Mouse (Mus musculus) spleen, embryonic (tissue): Measurements from ENCODE around the gene Neurog2.

Source experiments
- CTCF ChIA-PET: fragments of 350-600 bp; sonication (Branson Sonifier 250); formaldehyde crosslinking; loops from one replicate; lab custom pipeline; 2022; lab: Charles Lee

Neurog2 gene

DNA sequence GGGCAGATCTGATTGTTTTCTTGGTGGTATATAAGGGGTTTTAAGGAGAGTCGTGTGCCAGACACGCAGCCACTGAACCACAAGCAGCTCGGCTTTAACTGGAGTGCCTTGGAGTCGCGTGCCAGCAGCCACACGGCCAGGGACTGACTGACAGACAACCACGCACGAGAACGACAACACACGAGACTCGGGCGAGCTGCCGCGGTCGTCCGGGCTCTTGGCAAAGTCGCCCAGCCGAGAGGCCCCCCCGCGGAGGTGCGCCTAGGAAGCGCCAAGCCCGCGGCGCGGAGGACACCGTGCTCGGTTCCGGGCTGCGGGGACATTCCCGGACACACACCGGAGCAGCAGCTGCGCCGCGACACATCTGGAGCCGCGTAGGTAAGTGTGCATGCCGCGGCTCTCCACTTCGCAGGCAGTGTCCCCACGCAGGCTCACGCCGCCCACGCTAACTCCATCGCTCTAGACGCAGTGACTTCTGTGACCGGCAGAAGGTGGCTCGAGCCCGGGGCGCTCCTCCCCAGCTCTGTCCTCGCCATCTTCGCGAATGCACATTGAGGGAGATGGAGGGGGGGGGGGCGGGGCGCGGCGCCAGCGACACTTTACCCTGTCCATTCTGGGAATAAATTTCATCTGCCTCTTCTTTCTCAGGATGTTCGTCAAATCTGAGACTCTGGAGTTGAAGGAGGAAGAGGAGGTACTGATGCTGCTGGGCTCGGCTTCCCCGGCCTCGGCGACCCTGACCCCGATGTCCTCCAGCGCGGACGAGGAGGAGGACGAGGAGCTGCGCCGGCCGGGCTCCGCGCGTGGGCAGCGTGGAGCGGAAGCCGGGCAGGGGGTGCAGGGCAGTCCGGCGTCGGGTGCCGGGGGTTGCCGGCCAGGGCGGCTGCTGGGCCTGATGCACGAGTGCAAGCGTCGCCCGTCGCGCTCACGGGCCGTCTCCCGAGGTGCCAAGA is at the start of gene Neurog2:
Gene Neurog2, plus strand, starts transcription at position 56 of the 953 bp plus-strand sequence.
- CTCF ChIA-PET: interaction anchor here (0.6 to 0.8 kb wide), 4 partner anchors 80 to 1121 kb away, joined by 3 to 5 read pairs (median 4); no protein-coding TSS in a partner anchor

DNA sequence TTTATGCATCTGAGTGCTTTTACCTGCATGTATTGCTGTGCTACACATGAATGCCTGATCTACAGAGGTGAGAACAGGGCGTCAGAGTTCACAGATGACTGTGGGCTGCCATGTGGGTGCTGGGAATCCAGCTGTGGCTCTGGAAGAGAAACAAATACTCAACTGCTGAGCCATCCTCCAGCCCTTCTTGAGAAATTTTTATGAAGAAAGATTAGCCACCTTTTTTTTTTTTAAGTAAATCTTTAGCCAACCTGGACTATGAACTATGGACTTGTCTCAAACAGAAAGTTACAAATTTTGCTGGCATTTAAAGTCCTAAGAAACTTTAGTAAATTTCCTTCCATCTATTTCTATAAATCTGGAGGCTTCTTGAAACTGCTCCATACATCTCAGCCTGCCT is 35.8 kb upstream of the Neurog2 start:
- CTCF ChIA-PET: no interaction called here

GRCm38 (mm10) chr3:127608109-127608508 is 24.8 kb upstream of the Neurog2 start:
- CTCF ChIA-PET: no interaction called here

GRCm38 (mm10) chr3:127625296-127625695 is 7.6 kb upstream of the Neurog2 start:
- CTCF ChIA-PET: interaction anchor here (0.9 to 1.5 kb wide), 2 partner anchors 9 to 13 kb away, joined by 3 read pairs; no protein-coding TSS in a partner anchor

DNA sequence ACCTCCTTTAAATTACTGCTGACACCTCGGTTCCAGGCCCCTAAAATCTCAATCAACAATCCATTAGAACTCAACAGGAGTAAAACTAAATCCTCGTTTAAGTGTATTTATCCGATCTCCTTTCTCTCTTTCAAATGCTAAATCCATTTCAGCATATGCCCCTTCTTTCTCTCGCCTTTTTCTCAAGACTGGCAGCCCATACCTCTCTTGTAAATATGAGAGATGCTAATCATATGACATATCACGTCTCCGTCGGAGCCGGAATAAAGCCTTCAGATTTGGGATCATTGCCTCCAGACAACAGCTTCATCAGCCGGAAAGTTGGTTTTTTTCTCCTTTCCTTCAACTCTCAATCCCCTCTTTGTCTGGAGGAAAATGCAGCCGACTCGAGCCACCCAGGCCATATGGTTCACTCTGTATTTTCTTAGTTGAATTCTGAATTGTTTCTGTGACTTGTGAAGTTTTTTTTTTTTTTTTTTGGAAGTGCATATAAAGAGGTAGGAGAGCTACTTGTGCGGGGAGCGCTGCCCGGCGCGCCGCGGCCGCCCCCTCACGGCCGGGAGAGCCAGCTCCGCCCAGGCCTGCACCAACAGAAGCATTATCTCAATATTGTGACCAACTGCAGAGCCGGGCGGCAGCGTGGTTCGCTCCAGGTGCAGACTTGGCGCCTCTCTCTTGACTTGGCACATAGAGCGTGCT is 7.1 kb upstream of the Neurog2 start:
- CTCF ChIA-PET: interaction anchor here (0.6 to 1.5 kb wide), 4 partner anchors 9 to 130 kb away, joined by 3 to 5 read pairs (median 3); no protein-coding TSS in a partner anchor

DNA sequence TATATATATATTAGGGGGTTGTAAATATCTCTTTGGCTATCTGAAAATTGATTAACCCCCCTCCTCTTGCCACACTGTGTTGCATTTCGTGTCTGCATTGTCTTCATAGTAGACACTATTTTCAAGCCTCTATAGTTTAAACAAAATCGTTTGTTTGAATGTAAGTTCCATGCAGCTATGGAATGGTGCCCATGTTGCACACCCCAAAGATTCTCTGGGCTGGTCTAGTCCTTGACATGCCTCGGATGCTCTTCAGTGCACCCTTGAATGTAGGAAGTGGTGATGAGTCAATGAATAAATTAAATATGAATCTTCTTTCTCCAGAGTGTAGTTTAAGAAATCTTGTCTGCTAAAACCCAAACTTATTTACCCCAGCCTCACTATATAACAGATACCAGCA is 6.4 kb upstream of the Neurog2 start:
- CTCF ChIA-PET: interaction anchor here (0.6 to 1.0 kb wide), 4 partner anchors 8 to 230 kb away, joined by 3 to 12 read pairs (median 4); no protein-coding TSS in a partner anchor

- CTCF ChIA-PET: interaction anchor here (0.6 to 0.7 kb wide), 3 partner anchors 13 to 873 kb away, joined by 3 to 12 read pairs (median 4); no protein-coding TSS in a partner anchor
Measured at GRCm38 (mm10) chr3:127627151-127627955, 5.6 kb upstream of the Neurog2 start.

GRCm38 (mm10) chr3:127627956-127628310 is 5.0 kb upstream of the Neurog2 start:
- CTCF ChIA-PET: interaction anchor here (0.6 to 0.7 kb wide), 2 partner anchors 19 to 873 kb away, joined by 3 to 4 read pairs; no protein-coding TSS in a partner anchor

DNA sequence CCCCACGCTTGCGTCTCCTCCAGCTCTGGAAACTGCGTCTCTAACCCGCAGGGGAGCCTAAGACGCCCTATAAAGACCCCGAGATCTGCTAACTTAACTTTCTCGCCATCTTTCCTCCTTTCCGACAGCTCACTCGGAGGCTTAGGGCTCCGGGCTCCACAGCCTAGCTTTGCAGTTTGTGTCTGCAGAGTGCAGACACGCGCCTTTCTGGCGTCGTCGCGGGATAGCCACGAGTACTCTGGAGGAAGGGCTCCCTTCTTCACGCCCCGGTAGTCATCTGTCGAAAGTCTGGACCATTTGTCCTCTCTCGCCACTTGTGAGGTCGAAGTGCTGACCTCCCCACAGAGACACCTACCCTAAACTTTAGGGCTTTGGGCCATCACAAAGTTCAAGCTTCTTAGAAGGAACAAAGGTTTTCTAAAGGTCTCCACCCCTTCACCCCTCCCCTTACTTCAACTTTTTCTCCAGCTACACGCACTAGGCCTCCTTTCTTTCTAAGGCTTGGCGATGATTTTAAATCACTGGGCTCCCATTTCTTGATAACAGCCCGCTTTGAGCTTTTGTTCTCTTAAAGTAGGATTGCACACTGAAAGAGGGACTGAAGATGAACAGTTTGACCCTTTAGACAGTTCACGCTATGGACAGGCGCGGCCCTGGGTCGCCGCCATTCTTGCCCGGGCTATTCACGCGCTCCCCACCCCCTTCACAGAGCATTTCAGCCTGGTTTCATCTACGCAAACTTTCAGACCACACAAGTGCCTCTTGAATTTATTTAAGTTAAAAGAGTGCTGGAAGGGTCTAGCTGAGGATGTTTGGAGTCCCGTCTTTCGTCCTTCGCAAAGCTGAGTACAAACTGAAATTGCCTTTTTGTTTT is 4.4 kb upstream of the Neurog2 start:
- CTCF ChIA-PET: interaction anchor here (0.7 to 1.2 kb wide), 5 partner anchors 12 to 317 kb away, joined by 3 to 6 read pairs (median 3); no protein-coding TSS in a partner anchor

GRCm38 (mm10) chr3:127630190-127630589 is 2.7 kb upstream of the Neurog2 start:
- CTCF ChIA-PET: no interaction called here

DNA sequence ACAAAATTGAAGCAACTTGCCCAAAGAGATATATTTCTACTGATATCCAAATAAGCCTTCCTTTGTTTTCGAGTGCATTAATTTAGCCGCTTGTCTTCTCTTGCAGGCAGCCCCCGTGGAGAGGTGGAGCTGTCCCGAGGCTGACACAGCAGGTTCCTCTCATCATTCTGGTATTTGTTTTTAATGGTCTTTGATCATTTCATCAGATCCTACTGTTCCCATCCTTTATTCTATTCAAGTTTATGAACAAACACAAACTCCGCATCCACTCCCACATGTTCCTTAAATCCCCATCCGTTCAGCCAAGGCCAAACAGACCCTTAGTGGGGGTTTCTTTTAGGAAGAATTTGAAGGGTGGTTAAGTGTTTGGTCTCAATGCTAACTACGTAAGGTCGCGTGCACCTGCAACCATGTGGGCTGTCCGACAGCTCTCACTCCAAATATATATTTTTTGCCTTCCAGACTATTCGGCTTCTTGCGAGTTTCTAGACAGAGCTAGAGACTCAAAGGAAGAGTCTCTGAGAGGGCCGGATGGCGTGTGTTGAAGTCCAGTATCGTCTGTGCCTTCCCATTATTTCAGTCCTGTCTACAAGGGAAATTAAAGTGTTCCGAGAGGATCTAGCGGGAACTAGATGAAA is 2.1 kb upstream of the Neurog2 start:
- CTCF ChIA-PET: no interaction called here

- CTCF ChIA-PET: no interaction called here
Measured at GRCm38 (mm10) chr3:127631582-127631981, 1.4 kb upstream of the Neurog2 start.

GRCm38 (mm10) chr3:127632531-127632930 is 404 bp upstream of the Neurog2 start:
- CTCF ChIA-PET: interaction anchor here (0.6 kb wide), 3 partner anchors 14 to 1122 kb away, joined by 3 to 5 read pairs (median 4); no protein-coding TSS in a partner anchor

- CTCF ChIA-PET: interaction anchor here (0.7 to 1.0 kb wide), 3 partner anchors 8 to 128 kb away, joined by 3 to 4 read pairs (median 3); no protein-coding TSS in a partner anchor
Measured at GRCm38 (mm10) chr3:127634101-127634983, 1.4 kb downstream of the Neurog2 start.

DNA sequence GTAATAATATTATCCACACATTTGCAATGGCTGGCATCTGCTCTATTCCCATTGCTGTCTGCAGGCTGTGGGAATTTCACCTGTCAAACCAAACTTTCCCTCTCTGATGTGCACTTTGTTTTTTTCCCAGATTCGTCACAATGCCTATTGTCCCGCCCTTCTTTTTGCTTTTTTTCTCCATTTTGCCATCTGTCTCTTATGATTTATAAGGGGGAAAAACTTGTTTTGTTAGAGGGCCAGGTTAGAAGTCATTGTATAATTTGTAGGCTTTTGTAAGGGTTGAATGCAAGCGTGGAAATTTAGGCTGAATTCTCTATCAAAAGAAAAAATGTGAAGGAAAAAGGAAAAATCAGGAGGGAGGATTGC is 2.0 kb downstream of the Neurog2 start:
- CTCF ChIA-PET: interaction anchor here (1.0 kb wide), 1 partner anchor 9 kb away, joined by 3 read pairs; no protein-coding TSS in a partner anchor

- CTCF ChIA-PET: interaction anchor here (1.2 to 1.6 kb wide), 3 partner anchors 11 to 14 kb away, joined by 3 to 5 read pairs (median 4); no protein-coding TSS in a partner anchor
Measured at GRCm38 (mm10) chr3:127639875-127640761, 7.2 kb downstream of the Neurog2 start.
